Mouse (Mus musculus): ENCODE measurements around the gene Lctl.
"Not testable (repeated sequence)": the region's sequence is repeated elsewhere in the genome, so short reads cannot be mapped to it uniquely, and the experiment has no call there.

The Lctl gene

DNA sequence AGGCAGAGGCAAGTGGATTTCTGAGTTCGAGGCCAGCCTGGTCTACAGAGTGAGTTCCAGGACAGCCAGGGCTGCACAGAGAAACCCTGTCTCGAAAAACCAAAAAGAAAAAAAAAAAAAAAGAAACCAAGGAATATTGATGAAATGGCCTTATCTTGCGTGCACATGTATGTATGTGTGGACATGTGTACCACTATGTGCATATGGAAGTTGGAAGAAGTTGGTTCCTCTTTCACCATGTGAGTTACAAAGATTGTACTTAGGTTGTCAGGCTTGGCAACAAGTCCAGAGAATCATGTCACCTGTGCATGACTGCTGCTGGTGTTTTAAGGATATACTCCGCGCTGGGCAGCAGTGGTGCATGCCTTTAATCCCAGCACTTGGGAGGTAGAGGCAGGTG lies 66.3 kb downstream of the Lctl start:
- in situ Hi-C loops (cut with MboI, MseI): not testable (repeated sequence)

DNA sequence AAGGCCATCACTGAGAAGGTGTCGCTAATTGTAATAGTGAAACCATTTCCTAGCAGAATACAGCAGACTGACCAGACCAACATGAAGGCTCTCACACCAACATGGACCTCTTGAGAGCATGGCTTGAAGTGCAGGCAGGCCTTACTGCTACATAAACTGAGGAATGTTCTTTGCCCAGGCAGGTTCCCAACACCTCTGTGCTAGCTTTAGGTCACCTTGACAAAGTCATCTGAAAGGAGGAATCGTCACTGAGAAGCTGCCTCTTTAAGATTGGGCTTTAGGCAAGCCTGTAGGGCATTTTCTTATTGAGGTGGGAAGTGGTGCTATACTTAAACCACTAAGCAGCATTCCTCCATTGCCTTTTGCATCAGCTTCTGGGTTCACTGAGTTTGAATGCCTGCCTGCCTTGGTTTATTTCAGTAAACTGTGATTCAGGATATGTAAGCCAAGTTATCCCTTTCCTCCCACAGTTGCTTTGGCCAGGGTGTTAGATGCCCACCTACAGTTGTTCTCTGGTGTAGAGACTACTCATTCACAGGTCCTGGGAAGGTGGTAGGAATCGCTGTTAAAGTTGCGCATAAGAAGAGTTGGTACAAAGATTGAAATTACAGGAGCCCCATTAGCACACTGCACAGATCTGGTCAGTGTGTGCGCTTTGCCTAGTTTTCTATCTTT lies 67.4 kb downstream of the Lctl start:
- in situ Hi-C loops (cut with MboI, MseI): no loop called here

Measured in T-helper 2 cell (primary cell).